Mouse (Mus musculus) heart, embryonic 11.5 days (tissue): ENCODE measurements around the gene Aldh3b2. TPM values are rescaled to one million over a fixed set of nuclear protein-coding genes. Genes with fewer than 3 reads are reported as not detected.

Experiments
- ATAC-seq: fragments of 200-750 bp; cut with Nextera tagmentation; replicated peaks from 2 replicates; pipeline ENCODE4 v1.8.0; 2017; ENCODE audit warnings: moderate library complexity; ENCODE audit not compliant: insufficient number of reproducible peaks, low FRiP score, low TSS enrichment
- H3K27ac ChIP-seq: fragments of 300-500 bp; sonication (generic); 2 replicates; pipeline ENCODE4 v1.5.1; 2014; ENCODE audit warnings: mild to moderate bottlenecking, low read depth, low read length
- H3K27me3 ChIP-seq: fragments of 300-500 bp; sonication (generic); 2 replicates; pipeline ENCODE4 v1.6.1; 2014; ENCODE audit warnings: mild to moderate bottlenecking, low read length, mixed read lengths; ENCODE audit not compliant: control insufficient read depth, insufficient read depth
- H3K36me3 ChIP-seq: fragments of 300-500 bp; sonication (generic); 2 replicates; pipeline ENCODE4 v1.6.1; 2014; ENCODE audit warnings: mild to moderate bottlenecking, low read length, moderate library complexity, mixed read lengths; ENCODE audit not compliant: control insufficient read depth, insufficient read depth
- H3K4me1 ChIP-seq: fragments of 300-500 bp; sonication (generic); 2 replicates; pipeline ENCODE4 v1.6.1; 2014; ENCODE audit warnings: low read length; ENCODE audit not compliant: control insufficient read depth, insufficient read depth
- H3K4me2 ChIP-seq: fragments of 300-500 bp; sonication (generic); 2 replicates; pipeline ENCODE4 v1.6.1; 2014; ENCODE audit warnings: mild to moderate bottlenecking, moderate library complexity
- H3K4me3 ChIP-seq: fragments of 300-500 bp; sonication (generic); 2 replicates; pipeline ENCODE4 v1.5.1; 2014; ENCODE audit warnings: low read depth, low read length
- H3K9ac ChIP-seq: fragments of 300-500 bp; sonication (generic); 2 replicates; pipeline ENCODE4 v1.6.1; 2014; ENCODE audit warnings: mild to moderate bottlenecking, low read depth, low read length, moderate library complexity
- H3K9me3 ChIP-seq: fragments of 300-500 bp; sonication (generic); replicated peaks from 2 replicates; pipeline ENCODE4 v1.6.1; 2016; ENCODE audit warnings: low read length; ENCODE audit not compliant: control insufficient read depth
- WGBS: fragments of 180-500 bp; shearing (Covaris S2); extraction: QIAGEN DNeasy Blood & Tissue Kit; methylation state at CpG from one replicate; pipeline ENCODE4 v1.1.7; 2014; ENCODE audit not compliant: insufficient replicate concordance; 5-methylcytosine and 5-hydroxymethylcytosine counted together
- polyA plus RNA-seq: library from polyadenylated mRNA; unstranded; fragments of >200 nt; fragmentation: Nextera tagmentation; extraction: Ambion mirVana; gene quantifications from 2 replicates; pipeline ENCODE4 v1.2.1, GENCODE M21; 2014

The Aldh3b2 gene
- polyA plus RNA-seq, 1 experiment from 2014 or later: 0.16 TPM

DNA sequence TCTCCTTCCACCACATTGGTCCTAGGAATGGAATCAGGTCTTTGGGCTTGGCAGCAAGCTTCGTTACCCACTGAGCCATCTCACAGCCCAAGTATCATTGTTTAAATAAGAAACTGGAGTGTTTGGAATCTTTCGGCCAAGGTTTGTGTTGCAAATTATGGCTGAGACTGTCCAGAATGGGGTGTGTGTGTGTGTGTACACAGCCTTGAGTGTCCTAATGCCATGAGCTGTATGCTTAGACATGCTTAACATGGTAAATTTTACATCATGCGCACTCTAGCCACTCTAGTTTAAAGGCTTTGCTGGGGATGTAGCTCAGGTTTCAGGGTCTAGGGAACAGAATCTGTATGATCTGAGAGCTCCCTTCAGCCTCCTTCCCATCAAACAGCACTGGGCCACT is 23.4 kb downstream of the Aldh3b2 start:
- no peaks in the 10 kb centered on the region; the same call in 1 of the 2 replicates for H3K27me3 ChIP-seq
- no peaks in the 10 kb centered on the region for H3K9me3 ChIP-seq
- no peaks in the 10 kb centered on the region for H3K36me3 ChIP-seq
- ATAC-seq: no peak
- H3K4me1 ChIP-seq: 0 out of 2 replicates have a peak, but pooled peaks cover 3% of the 10 kb centered on the region
- WGBS: 81% methylated on average over 3 of the region's 3 CpGs
- H3K4me3 ChIP-seq: no peak overlapping the region
- no peak overlapping the region for H3K4me2 ChIP-seq
- no peak overlapping the region for H3K9ac ChIP-seq
- no peak overlapping the region for H3K27ac ChIP-seq

DNA sequence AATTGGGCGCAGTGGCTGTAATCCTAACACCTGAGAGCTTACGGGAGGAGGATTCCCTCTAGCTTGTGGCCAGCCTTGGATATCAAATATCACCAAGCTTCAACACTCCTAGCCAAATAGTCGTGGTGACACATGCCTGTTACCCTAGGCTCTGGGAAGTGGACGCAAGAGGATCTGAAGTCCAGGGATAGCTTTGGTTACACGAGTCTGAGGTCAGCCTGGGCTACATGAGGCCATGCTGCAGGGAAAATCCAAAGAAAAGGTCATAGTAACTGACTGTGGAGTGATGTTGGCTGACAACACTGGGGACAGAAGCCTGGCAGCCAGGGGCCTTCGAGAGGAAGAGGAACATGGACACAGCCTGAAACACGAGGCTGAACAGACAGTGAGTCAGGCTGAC is 24.0 kb downstream of the Aldh3b2 start:
- Histone ChIP-seq H3K27ac (no peak overlapping the region), H3K9ac (no peak overlapping the region), H3K27me3 (no peaks in the 10 kb centered on the region; the same call in 1 of the 2 replicates), H3K4me1 (peaks cover 5% of the 10 kb centered on the region), H3K4me2 (no peak overlapping the region), H3K36me3 (no peaks in the 10 kb centered on the region), H3K9me3 (no peaks in the 10 kb centered on the region), H3K4me3 (no peak overlapping the region)
- WGBS: 66% methylated on average over 7 of the region's 7 CpGs
- no peak for ATAC-seq

DNA sequence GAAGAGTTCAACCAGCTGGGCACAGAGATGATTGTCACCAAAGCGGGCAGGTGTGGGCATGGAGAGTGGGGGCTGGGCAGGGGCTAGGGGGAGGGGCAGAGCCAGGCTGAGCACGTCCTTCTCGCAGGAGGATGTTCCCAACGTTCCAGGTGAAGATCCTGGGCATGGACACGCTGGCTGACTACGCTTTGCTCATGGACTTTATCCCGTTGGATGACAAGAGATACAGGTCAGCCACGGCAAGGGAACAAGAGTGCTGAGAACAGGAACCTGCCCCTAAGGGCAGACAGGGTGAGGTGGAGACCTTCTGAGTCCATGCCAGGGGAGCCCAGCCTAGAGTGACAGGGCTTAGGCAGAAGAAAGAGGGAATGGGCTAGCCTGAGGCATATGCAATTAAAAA is 24.6 kb downstream of the Aldh3b2 start:
- no peak overlapping the region for H3K4me2 ChIP-seq
- H3K27ac ChIP-seq: no peak overlapping the region
- H3K27me3 ChIP-seq: no peaks in the 10 kb centered on the region; the same call in 1 of the 2 replicates
- no peaks in the 10 kb centered on the region for H3K9me3 ChIP-seq
- 77% methylated on average over 8 of the region's 8 CpGs for WGBS
- H3K9ac ChIP-seq: no peak overlapping the region
- no peak for ATAC-seq
- H3K4me3 ChIP-seq: no peak overlapping the region
- H3K4me1 ChIP-seq: peaks cover 12% of the 10 kb centered on the region
- H3K36me3 ChIP-seq: no peaks in the 10 kb centered on the region

DNA sequence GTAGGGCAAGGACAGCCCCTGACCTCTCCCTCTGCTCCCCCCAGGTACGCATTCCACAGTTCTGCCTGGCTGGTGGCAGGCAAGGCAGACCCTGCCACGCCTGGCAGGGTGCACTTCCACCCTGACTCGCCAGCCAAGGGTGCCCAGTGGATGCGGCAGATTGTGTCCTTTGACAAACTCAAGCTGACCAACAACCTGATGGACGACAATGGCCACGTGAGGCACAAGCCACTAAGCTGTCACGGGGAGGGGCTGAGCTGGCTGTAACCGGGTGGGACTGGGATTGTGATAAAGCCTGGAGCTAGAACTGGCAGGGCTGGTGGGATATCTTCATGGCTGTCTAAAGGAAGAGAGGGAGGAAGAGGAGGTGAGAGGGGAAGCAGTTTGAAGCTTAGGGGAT is 25.1 kb downstream of the Aldh3b2 start:
- Histone ChIP-seq H3K9ac (no peak overlapping the region), H3K9me3 (no peaks in the 10 kb centered on the region), H3K4me1 (peaks cover 17% of the 10 kb centered on the region), H3K27ac (no peak overlapping the region), H3K4me2 (no peak overlapping the region), H3K27me3 (no peaks in the 10 kb centered on the region), H3K4me3 (no peak overlapping the region), H3K36me3 (no peaks in the 10 kb centered on the region)
- ATAC-seq: no peak
- 49% methylated on average over 8 of the region's 8 CpGs for WGBS

DNA sequence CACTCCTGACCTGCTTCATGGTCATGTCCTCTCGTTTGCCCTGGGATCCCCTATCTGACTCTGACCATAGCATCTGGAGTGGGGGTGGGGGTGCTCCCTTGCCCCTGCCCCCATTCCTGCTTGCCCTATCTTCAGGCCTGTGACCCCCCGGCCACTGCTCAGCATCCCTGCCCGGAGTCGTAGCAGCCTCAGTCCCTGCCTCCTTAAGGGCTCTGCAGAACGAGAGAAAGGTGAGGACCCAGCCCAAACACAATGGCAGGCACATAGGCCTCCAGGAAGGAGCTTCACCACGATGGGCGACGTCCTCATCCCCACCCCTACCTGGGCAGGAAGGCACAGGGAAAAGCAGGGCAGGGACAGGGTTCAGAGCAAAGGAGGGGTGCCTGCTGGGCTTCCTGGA is 26.2 kb downstream of the Aldh3b2 start:
- 70% methylated on average over 8 of the region's 8 CpGs for WGBS
- ATAC-seq: no peak

DNA sequence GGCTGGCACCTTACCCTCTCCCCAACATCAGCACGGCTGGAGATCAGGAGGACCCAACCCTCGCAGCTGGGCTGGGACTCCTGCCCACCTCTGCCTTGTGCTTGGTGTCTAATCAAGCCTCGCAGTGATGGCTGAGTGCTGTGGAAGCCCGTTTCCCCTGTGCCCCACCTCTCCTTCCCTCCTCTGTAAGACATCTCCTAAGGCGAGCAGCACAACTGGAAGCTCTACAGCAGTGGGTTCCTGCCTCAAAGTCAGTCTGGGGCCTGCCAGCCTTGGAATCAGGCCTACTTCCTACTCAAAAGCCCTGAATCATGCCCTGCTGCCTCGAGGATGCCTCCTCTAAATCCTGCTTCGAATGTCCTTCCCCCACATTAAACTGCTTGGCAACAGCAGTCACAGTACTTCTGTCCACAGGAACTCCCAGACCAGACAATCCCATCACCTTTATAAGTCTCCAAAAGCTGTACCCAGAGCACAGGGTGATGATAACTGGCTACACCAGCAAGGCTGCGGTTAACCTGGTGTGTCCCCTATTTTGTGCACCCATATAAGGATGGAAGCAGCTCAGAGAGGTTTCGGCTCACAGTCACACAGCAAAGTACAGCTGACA is 27.1 kb downstream of the Aldh3b2 start:
- H3K4me2 ChIP-seq: peak overlapping the region; percentile 89
- peak overlapping the region; percentile 71 for H3K4me3 ChIP-seq
- H3K36me3 ChIP-seq: no peaks in the 10 kb centered on the region
- peaks cover 28% of the 10 kb centered on the region for H3K4me1 ChIP-seq
- no peak overlapping the region; the same call in 1 of the 2 replicates for H3K27ac ChIP-seq
- H3K27me3 ChIP-seq: no peaks in the 10 kb centered on the region
- H3K9ac ChIP-seq: no peak overlapping the region
- WGBS: 79% methylated on average over 9 of the region's 9 CpGs
- no peaks in the 10 kb centered on the region for H3K9me3 ChIP-seq
- no peak for ATAC-seq

More for the DNA sequence above, 26.2 kb downstream of the Aldh3b2 start:
- no peaks in the 10 kb centered on the region for H3K36me3 ChIP-seq
- no peaks in the 10 kb centered on the region for H3K9me3 ChIP-seq
- H3K27me3 ChIP-seq: no peaks in the 10 kb centered on the region
- H3K9ac ChIP-seq: no peak overlapping the region
- H3K4me1 ChIP-seq: peaks cover 21% of the 10 kb centered on the region
- no peak overlapping the region for H3K4me2 ChIP-seq
- no peak overlapping the region for H3K4me3 ChIP-seq
- no peak overlapping the region for H3K27ac ChIP-seq

DNA sequence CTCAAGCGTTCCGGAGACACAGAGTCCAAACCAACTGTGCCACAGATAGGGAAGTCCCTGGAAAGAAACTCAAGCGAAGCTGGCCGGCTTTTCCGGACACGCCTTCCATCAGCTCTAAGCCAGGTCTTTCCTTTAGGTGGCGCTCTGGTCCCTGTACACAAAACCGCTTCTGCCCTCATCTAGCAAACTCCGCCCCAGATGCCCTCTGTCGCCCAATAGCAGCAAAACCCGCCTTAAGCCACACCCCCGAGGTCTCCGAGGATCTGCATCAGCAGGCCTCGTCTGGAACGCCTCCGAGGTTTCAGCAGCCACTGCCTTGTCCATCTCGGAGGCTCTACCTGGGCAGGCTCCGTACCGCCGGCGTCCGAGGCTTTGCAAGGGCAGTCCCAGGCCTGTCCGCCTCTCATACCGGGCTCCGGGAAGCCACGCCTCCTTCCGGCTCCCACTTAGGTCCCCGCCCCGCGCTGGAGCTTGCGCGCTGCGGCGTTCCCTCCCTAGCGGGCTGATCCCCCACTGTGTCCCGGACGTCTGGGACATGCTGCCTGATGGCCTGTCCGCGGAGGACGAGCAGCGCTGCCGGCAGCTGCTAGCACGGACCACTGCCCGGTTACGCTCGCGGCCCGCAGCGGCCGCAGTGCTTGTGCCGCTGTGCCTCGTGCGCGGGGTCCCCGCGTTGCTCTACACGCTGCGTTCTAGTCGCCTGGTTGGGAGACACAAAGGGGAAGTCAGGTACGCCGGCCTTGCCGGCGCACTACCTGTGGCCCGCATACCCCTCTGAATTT is 28.2 kb downstream of the Aldh3b2 start, which contains the start of the genes Nudt8 and Gm49405:
TSS of gene Nudt8 (plus strand) at position 462 of the 782 bp plus-strand sequence.
TSS of gene Gm49405 (plus strand) at position 508 of the 782 bp plus-strand sequence.
- H3K36me3 ChIP-seq: 0 out of 2 replicates have a peak, but pooled peaks cover 2% of the 10 kb centered on the region
- H3K27ac ChIP-seq: peak within 1 kb of the TSS; percentile 99
- WGBS: under 1% methylated on average over 64 of the region's 64 CpGs
- H3K9me3 ChIP-seq: no peaks in the 10 kb centered on the region
- H3K27me3 ChIP-seq: no peaks in the 10 kb centered on the region
- H3K4me3 ChIP-seq: peak within 1 kb of the TSS; percentile 71
- ATAC-seq: peak; percentile 85
- H3K9ac ChIP-seq: peak within 1 kb of the TSS; percentile 89
- H3K4me1 ChIP-seq: peaks cover 39% of the 10 kb centered on the region
- peak within 1 kb of the TSS; percentile 89 for H3K4me2 ChIP-seq

DNA sequence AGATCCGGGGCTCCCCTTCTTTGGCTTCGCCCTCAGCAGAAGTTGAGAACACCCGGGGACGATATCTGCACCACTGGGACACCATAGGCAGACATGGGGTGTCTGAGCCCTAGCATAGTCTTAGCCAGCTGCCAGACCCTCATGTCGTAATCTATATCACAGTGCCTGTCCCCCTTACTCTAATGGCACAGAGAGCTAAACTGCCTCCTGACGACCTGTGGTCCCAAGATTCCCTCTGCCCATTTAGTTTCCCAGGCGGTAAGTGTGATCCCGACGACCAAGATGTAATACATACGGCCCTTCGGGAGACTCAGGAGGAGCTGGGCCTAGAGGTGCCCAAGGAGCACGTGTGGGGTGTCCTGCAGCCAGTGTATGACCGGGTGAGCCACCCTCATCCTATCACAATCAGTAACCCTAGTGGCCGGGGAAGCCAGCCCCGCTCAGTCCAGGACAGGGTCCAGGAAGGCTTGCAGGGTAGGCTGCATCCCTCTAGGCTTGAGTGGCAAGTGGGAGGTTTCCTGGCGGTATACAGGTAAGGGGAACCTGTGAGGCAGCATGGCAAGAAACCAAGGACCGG is 28.9 kb downstream of the Aldh3b2 start:
- no peaks in the 10 kb centered on the region for H3K27me3 ChIP-seq
- peaks cover 5% of the 10 kb centered on the region for H3K36me3 ChIP-seq
- H3K4me3 ChIP-seq: peak overlapping the region; percentile 71
- H3K27ac ChIP-seq: peak overlapping the region; percentile 99
- WGBS: 17% methylated on average over 17 of the region's 17 CpGs
- no peak for ATAC-seq
- H3K4me1 ChIP-seq: peaks cover 41% of the 10 kb centered on the region
- H3K4me2 ChIP-seq: peak overlapping the region; percentile 89
- no peaks in the 10 kb centered on the region for H3K9me3 ChIP-seq
- peak overlapping the region; percentile 89 for H3K9ac ChIP-seq
